Comparison of ENCODE assay signal across 8 mouse cellular contexts in genomic region chr6:53819761-53820485, GRCm38 (mm10). TPM values are rescaled to one million over a fixed set of nuclear protein-coding genes. Genes with fewer than 3 reads are reported as not detected.
A peak's percentile ranks its signal among the peaks of the same experiment; 100 is the strongest.
DNase-seq lines count a peak whose midpoint lies in the region; ATAC-seq and TF ChIP-seq lines count a peak whose summit lies in the region.
"Had no signal": no experiment of that assay in that cellular context is flagged by ENCODE, and none has a peak within 500 bp of the region (broad histone marks: within the 10 kb centered on the region; RNA-seq: fewer than 3 reads in every experiment).

No protein-coding gene starts in this region.

- no peaks in the 10 kb centered on the region for H3K36me3 ChIP-seq in embryonic facial prominence, embryonic 12.5 days
- no peaks in the 10 kb centered on the region for H3K36me3 ChIP-seq in heart, postnatal 0 days (replicated peaks; ENCODE audit: control insufficient read depth, insufficient read depth, low read length)
- H3K36me3 ChIP-seq in limb, embryonic 15.5 days, result no peaks in the 10 kb centered on the region
- no peaks in the 10 kb centered on the region for H3K36me3 ChIP-seq in midbrain, embryonic 16.5 days (ENCODE audit: control insufficient read depth, insufficient read depth, low read length)

- peak overlapping the region; percentile 56 for H3K4me3 ChIP-seq in embryonic facial prominence, embryonic 12.5 days
- H3K4me3 ChIP-seq in heart, postnatal 0 days (ENCODE audit: low read depth, low read length), result peak overlapping the region; percentile 62
- peak overlapping the region; percentile 62 for H3K4me3 ChIP-seq in limb, embryonic 15.5 days
- H3K4me3 ChIP-seq in midbrain, embryonic 16.5 days (ENCODE audit: low read depth, low read length), result peak overlapping the region; percentile 45

- no peak for TF ChIP-seq CTCF in heart, postnatal 0 days (IDR thresholded peaks at IDR 0.05; ENCODE audit: low read depth)

- peak overlapping the region; percentile 80 for H3K9ac ChIP-seq in embryonic facial prominence, embryonic 12.5 days
- peak overlapping the region; percentile 41 for H3K9ac ChIP-seq in heart, postnatal 0 days (replicated peaks; ENCODE audit: low read depth, low read length)
- peak overlapping the region; percentile 72 for H3K9ac ChIP-seq in limb, embryonic 15.5 days
- peak overlapping the region; percentile 60 for H3K9ac ChIP-seq in midbrain, embryonic 16.5 days (ENCODE audit: low read depth, low read length)

- no peak for TF ChIP-seq EP300 in heart, postnatal 0 days (IDR thresholded peaks at IDR 0.05; ENCODE audit: low read depth)

- H3K4me2 ChIP-seq in embryonic facial prominence, embryonic 12.5 days (replicated peaks), result peak overlapping the region; percentile 93
- peak overlapping the region; percentile 91 for H3K4me2 ChIP-seq in heart, postnatal 0 days (ENCODE audit: low read depth, low read length)
- peak overlapping the region; percentile 92 for H3K4me2 ChIP-seq in limb, embryonic 15.5 days
- H3K4me2 ChIP-seq in midbrain, embryonic 16.5 days (ENCODE audit: low read length), result peak overlapping the region; percentile 83

- 0 out of 2 replicates have a peak, but pooled peaks have one; percentile 11 for ATAC-seq in embryonic facial prominence, embryonic 12.5 days (ENCODE audit: insufficient number of reproducible peaks, insufficient read depth, low FRiP score, low TSS enrichment)
- ATAC-seq in heart, postnatal 0 days (ENCODE audit: insufficient read depth, low read depth), result 0 out of 2 replicates have a peak, but pooled peaks have one; percentile 9
- no peak for ATAC-seq in limb, embryonic 15.5 days (ENCODE audit: insufficient number of reproducible peaks, low FRiP score, low TSS enrichment, low read depth)
- peak; percentile 22; the same call in 1 of the 2 replicates for ATAC-seq in midbrain, embryonic 16.5 days

- no peaks in the 10 kb centered on the region for H3K9me3 ChIP-seq in embryonic facial prominence, embryonic 12.5 days
- H3K9me3 ChIP-seq in heart, postnatal 0 days (replicated peaks; ENCODE audit: control insufficient read depth, low read length), result no peaks in the 10 kb centered on the region
- H3K9me3 ChIP-seq in limb, embryonic 15.5 days, result no peaks in the 10 kb centered on the region
- H3K9me3 ChIP-seq in midbrain, embryonic 16.5 days (replicated peaks; ENCODE audit: control insufficient read depth, low read length, poor library complexity, severe bottlenecking), result no peaks in the 10 kb centered on the region

- H3K27me3 ChIP-seq in embryonic facial prominence, embryonic 12.5 days, result peaks cover 8% of the 10 kb centered on the region; the same call in 1 of the 2 replicates
- H3K27me3 ChIP-seq in heart, postnatal 0 days (ENCODE audit: control insufficient read depth, insufficient read depth, low read length), result peaks cover 56% of the 10 kb centered on the region
- H3K27me3 ChIP-seq in limb, embryonic 15.5 days, result peaks cover 18% of the 10 kb centered on the region; the same call in 1 of the 2 replicates
- peaks cover 22% of the 10 kb centered on the region for H3K27me3 ChIP-seq in midbrain, embryonic 16.5 days (ENCODE audit: control insufficient read depth, insufficient read depth, low read depth, low read length)

- H3K27ac ChIP-seq in embryonic facial prominence, embryonic 12.5 days, result peak overlapping the region; percentile 93
- peak overlapping the region; percentile 75 for H3K27ac ChIP-seq in heart, postnatal 0 days (ENCODE audit: low read depth)
- H3K27ac ChIP-seq in limb, embryonic 15.5 days, result peak overlapping the region; percentile 97
- peak overlapping the region; percentile 71 for H3K27ac ChIP-seq in midbrain, embryonic 16.5 days (ENCODE audit: low read length)
- H3K27ac ChIP-seq: macrophage had no signal

- WGBS in embryonic facial prominence, embryonic 12.5 days, result under 1% methylated on average over 63 of the region's 64 CpGs
- under 1% methylated on average over 64 of the region's 64 CpGs for WGBS in heart, postnatal 0 days
- under 1% methylated on average over 64 of the region's 64 CpGs for WGBS in limb, embryonic 15.5 days
- under 1% methylated on average over 64 of the region's 64 CpGs for WGBS in midbrain, embryonic 16.5 days

- peak; percentile 29 for DNase-seq in right cerebral cortex, postnatal 4 days
- DNase-seq in right cerebral cortex, adult 18-20 months, result no peak
- DNase-seq in heart, postnatal 0 days (ENCODE audit: low spot score), result no peak
- DNase-seq in yolk sac, embryonic 10.5 days (ENCODE audit: low spot score), result peak; percentile 20

- peaks cover 39% of the 10 kb centered on the region for H3K4me1 ChIP-seq in embryonic facial prominence, embryonic 12.5 days
- peaks cover 20% of the 10 kb centered on the region; the same call in 1 of the 2 replicates for H3K4me1 ChIP-seq in heart, postnatal 0 days (ENCODE audit: control insufficient read depth, insufficient read depth)
- H3K4me1 ChIP-seq in limb, embryonic 15.5 days, result peaks cover 53% of the 10 kb centered on the region
- peaks cover 28% of the 10 kb centered on the region for H3K4me1 ChIP-seq in midbrain, embryonic 16.5 days (ENCODE audit: control insufficient read depth, insufficient read depth, low read length)

RNA-seq across cellular contexts. Expression of gene Tril, which starts 0.7 kb away (rescaled TPM):
- polyA plus RNA-seq in embryonic facial prominence, embryonic 12.5 days (2016; fragmentation: Nextera tagmentation; extraction: Ambion mirVana), result 67.1 and 77.0 TPM in 2 replicates
- total RNA-seq in heart, postnatal 0 days (2014; rRNA removed; ENCODE audit: low replicate concordance), result 6.4 and 8.4 TPM in 2 replicates
- 3.5 and 3.9 TPM in 2 replicates for polyA plus RNA-seq in heart, postnatal 0 days (2015; fragmentation: Nextera tagmentation; extraction: Ambion mirVana)
- 61.0 and 71.2 TPM in 2 replicates for polyA plus RNA-seq in limb, embryonic 15.5 days (2015; fragmentation: Nextera tagmentation; extraction: Ambion mirVana)
- 13.0 and 16.9 TPM in 2 replicates for polyA plus RNA-seq in midbrain, embryonic 16.5 days (2015; fragmentation: Nextera tagmentation; extraction: Ambion mirVana)
- polyA plus RNA-seq: macrophage had no signal

Comparison
In these comparisons a context has a peak if more than half of its experiments do, and no peak if none do; other contexts are left out.
1. DNase-seq: peak in right cerebral cortex, postnatal 4 days (single experiment) and yolk sac, embryonic 10.5 days (single experiment); none in right cerebral cortex, adult 18-20 months (single experiment) and heart, postnatal 0 days (single experiment).
2. Peak in every context shown above with its lines, with median percentiles within 50 percentile points of each other: H3K27ac ChIP-seq, H3K4me2 ChIP-seq, H3K4me3 ChIP-seq and H3K9ac ChIP-seq.